Mouse (Mus musculus) kidney, adult 2 months (tissue): ENCODE measurements at regions not wholly inside any gene's neighbourhood (a gene's known extent, or its start where the extent isn't known, plus 50 kb on each side); places are given as distances from the start of the nearest gene placed in this dataset.

Source experiments
- CTCF ChIP-seq: fragments of 200-500 bp; conservative IDR thresholded peaks from 2 replicates; pipeline ENCODE4 v1.5.1; 2011; ENCODE audit warnings: low read depth, mild to moderate bottlenecking, control low read depth, low read length, moderate library complexity, mixed read lengths; ENCODE audit not compliant: insufficient read depth, insufficient read length
- POLR2A ChIP-seq: fragments of 200-500 bp; IDR thresholded peaks from one replicate; pipeline ENCODE4 v1.6.1; 2011; ENCODE audit warnings: low read depth, low read length, control low read depth

DNA sequence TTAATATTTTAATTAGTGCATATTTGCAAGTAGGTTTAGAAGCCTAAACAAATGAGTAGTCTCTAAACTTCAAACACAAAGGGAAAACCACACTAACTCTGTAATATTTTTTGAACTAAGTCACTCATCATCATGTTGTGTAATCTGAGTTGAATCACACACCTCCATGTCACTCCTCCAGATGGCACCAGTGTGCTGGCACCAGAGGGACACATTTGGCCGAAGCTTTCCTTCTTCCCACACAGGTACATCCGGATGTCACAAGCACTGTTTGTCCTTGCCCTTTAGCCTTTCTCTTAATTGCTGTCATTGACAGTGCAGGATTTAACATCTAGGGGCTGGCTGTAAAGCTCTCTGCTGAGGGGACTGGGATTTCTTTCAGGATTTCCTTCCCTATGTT is 256.7 kb upstream of the Ccdc54 start:
- TF ChIP-seq CTCF (peak; percentile 40), POLR2A (no peak)
